Mouse (Mus musculus) kidney, adult 11 months (tissue): ENCODE measurements around the gene Meis2.

Source experiments
- DNase-seq: peaks from one replicate; pipeline ENCODE4 v3.0.0; 2022

The Meis2 gene

GRCm38 (mm10) chr2:116065570-116066005 lies at the start of gene Meis2:
Gene Meis2, minus strand, starts transcription at chr2:116065839.
- peak; percentile 84 for DNase-seq

GRCm38 (mm10) chr2:116106194-116106593 lies 40.6 kb upstream of the Meis2 start:
- no peak for DNase-seq

- no peak for DNase-seq
These were observed 39.5 kb upstream of the Meis2 start for GRCm38 (mm10) chr2:116105179-116105578.

- DNase-seq: no peak
These were observed 37.9 kb upstream of the Meis2 start for GRCm38 (mm10) chr2:116103411-116103996.

- peak; percentile 20 for DNase-seq
These were observed 35.6 kb upstream of the Meis2 start for GRCm38 (mm10) chr2:116101221-116101620.

- DNase-seq: no peak
These were observed 15.3 kb upstream of the Meis2 start for GRCm38 (mm10) chr2:116080961-116081360.

GRCm38 (mm10) chr2:116078841-116079240 lies 13.2 kb upstream of the Meis2 start:
- no peak for DNase-seq

- no peak for DNase-seq
These were observed 12.1 kb upstream of the Meis2 start for GRCm38 (mm10) chr2:116077716-116078115.

- no peak for DNase-seq
These were observed 11.3 kb upstream of the Meis2 start for GRCm38 (mm10) chr2:116076752-116077480.

- peak; percentile 43 for DNase-seq
These were observed 10.3 kb upstream of the Meis2 start for GRCm38 (mm10) chr2:116075902-116076301.

GRCm38 (mm10) chr2:116075477-116075876 lies 9.8 kb upstream of the Meis2 start:
- no peak for DNase-seq

GRCm38 (mm10) chr2:116074726-116075440 lies 9.2 kb upstream of the Meis2 start:
- DNase-seq: no peak

- no peak for DNase-seq
These were observed 8.4 kb upstream of the Meis2 start for GRCm38 (mm10) chr2:116074061-116074460.

GRCm38 (mm10) chr2:116073311-116073904 lies 7.8 kb upstream of the Meis2 start:
- no peak for DNase-seq

GRCm38 (mm10) chr2:116072706-116073105 lies 7.1 kb upstream of the Meis2 start:
- DNase-seq: no peak

GRCm38 (mm10) chr2:116072321-116072640 lies 6.6 kb upstream of the Meis2 start:
- no peak for DNase-seq

GRCm38 (mm10) chr2:116071571-116072320 lies 6.1 kb upstream of the Meis2 start:
- peak; percentile 52 for DNase-seq

- DNase-seq: no peak
These were observed 5.2 kb upstream of the Meis2 start for GRCm38 (mm10) chr2:116070614-116071425.

- DNase-seq: no peak
These were observed 4.0 kb upstream of the Meis2 start for GRCm38 (mm10) chr2:116069451-116070225.

GRCm38 (mm10) chr2:116068901-116069300 lies 3.3 kb upstream of the Meis2 start:
- DNase-seq: no peak

- DNase-seq: no peak
These were observed 2.8 kb upstream of the Meis2 start for GRCm38 (mm10) chr2:116068461-116068860.
